Mouse (Mus musculus): ENCODE data around the gene Mycl.

Mycl gene

DNA sequence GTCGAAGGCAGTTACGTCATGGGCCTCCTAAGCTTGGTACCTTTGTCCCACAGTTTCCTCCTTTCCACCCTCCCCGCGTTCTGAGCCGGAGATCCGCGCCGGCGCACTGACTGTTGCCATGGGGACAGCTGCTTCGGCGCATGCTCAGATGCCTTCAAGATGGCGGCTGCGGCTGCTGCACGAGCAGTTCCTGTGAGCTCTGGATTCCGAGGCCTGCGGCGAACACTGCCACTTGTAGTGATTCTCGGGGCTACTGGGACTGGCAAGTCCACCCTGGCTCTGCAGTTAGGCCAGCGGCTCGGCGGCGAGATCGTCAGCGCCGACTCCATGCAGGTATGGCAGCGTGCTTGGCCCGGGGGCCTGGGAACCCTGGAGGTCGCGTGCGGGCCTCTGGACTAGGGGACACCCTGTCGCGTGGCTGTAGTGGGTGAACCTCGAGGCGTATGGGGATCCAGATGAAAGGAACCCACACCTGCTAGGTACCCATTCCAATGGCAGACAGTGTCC lies 21.1 kb downstream of the Mycl start, which contains the start of gene Trit1:
Gene Trit1, plus strand, starts transcription at position 147 of the 507 bp plus-strand sequence.
- DNase-seq (ENCODE audit: low spot score) = peak; percentile 91

- no peak for DNase-seq (ENCODE audit: low spot score)
These were observed 26.1 kb downstream of the Mycl start for GRCm38 (mm10) chr4:123021591-123021990.

DNA sequence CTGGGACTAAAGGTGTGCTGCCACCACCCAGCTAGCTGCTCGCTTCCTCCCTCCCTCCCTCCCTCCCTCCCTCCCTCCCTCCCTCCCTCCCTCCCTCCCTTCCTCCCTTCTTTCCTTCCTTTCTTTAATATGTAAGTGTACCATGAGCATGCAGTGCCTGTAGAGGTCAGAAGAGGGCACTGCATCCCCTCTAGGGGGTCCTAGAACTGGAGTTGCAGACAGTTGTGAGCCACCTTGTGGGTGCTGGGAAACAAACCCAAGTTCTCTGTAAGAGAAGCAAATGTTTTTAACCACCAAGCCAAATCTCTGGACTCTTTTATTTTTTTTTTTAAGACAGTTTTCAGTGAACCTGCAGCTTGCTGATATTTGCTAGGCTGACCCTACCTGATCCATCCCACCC lies 27.4 kb downstream of the Mycl start:
- no peak for DNase-seq (ENCODE audit: low spot score)

DNA sequence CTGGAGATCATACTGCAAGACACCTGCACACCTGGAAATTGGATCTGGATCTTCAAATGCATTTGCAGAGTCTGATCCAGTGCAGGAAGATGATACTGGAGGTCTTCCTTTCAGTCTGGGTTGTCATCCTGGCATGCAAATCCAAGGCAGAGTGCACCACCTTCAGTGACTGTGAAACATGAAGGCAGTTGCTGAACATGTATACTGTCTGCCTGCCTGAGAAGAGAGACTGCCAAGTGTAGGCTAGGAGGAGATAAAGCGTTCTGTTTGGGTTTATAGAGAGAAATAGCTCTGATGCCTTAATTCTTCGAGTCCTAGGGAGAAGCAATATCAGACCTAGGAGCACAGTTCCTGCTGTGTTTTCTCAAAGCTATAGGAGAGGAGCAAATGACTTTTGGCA lies 30.0 kb downstream of the Mycl start:
- no peak for DNase-seq (ENCODE audit: low spot score)

DNA sequence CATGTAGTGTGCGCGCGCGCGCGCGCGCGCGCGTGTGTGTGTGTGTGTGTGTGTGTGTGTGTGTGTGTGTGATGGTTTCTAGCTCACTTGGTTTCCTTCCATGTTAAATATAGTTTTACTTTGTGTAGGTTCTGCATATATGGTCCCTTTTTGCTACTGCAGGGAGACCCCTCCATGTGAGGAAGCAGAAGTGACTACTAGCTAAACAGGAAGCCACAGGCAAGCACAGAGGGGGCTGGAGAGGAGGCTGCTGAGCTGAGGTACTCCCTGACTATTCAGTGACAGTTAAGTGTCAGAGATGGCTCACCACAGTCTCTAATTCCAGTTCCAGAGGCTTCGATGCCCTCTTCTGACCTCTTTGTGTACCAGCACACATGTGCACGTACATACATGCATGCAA lies 30.7 kb downstream of the Mycl start:
- no peak for DNase-seq (ENCODE audit: low spot score)

- DNase-seq (ENCODE audit: low spot score) = no peak
These were observed 31.1 kb downstream of the Mycl start for GRCm38 (mm10) chr4:123026597-123026996.

DNA sequence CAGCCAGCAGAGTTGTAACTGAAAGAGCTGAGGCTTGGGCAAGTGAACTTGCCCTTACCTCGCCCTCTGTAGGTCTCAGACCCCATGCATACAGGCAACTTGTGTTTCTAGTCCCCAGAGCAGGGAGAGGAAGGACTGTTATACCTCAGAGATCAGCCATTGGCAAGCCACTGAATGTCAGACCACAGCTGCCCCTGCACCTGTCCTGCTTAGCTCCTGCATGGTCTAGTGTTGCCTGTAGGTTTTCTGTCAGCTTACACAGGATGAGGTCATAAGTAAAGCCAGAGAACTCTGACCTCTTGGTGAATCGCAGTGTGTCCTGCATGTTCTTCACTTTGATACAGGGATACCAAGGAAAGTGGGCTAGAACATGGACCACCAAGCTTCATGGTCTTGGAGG lies 39.4 kb downstream of the Mycl start:
- no peak for DNase-seq (ENCODE audit: low spot score)

DNA sequence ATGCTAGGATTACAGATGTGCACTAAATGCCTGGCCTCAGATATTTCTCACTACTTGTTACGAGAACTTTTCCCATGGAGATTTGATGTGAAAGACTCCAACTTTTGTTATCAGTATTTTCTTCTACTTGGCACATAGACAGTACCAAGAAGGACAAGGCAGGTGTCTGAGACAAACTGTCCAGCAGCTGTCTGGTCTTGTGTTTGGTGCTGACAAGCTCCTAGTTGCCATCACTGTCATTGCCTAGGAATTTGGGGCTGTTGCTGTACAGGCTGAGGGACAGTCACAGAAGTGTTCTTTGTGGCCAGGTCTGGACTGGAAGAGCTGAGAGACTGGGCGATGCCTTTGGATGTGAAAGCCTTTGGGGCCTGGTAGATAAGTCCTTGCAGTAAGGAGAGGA lies 40.2 kb downstream of the Mycl start:
- DNase-seq (ENCODE audit: low spot score) = no peak

DNA sequence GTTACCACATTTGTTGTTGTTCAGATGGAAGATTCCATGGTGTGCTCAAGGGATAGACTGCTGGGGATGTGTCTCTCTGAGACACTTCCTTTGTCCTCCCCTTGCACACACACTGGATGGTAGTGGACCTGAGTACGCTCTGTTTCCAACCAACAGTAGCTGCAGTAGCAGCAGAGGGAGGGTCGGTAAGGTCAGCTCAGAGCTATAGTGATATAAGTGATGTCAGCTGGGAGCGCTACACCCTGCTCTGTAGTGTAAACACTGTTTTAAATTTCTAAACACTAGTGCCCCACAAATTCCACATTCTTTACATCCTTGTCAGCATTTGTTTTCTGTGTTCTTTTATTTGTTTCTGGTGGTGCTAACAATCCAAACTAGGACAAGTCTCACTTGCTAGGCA lies 41.3 kb downstream of the Mycl start:
- DNase-seq (ENCODE audit: low spot score) = no peak

GRCm38 (mm10) chr4:123041131-123041530 lies 45.7 kb downstream of the Mycl start:
- DNase-seq (ENCODE audit: low spot score) = no peak

DNA sequence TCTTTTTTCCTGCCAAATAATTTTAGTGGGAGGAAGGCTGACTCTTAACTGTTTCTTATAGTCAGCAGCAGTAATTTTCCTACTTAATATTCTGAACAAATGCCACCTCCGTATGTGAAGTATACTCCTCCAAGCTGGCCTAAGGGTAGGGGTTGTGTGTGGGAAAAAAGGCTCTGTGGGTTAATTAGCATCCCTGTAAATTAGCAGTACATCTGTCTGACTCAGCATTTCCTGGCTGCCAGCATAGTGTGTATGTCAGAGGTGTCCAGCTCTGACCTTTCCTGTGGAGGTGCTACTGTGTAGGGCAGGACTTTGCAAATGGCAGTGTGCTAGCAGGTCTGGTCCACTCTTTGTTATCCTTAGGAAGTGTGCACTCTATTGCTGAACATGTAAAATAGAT lies 48.4 kb downstream of the Mycl start:
- DNase-seq (ENCODE audit: low spot score) = no peak

- DNase-seq (ENCODE audit: low spot score) = no peak
These were observed 49.4 kb downstream of the Mycl start for GRCm38 (mm10) chr4:123044842-123045241.

DNA sequence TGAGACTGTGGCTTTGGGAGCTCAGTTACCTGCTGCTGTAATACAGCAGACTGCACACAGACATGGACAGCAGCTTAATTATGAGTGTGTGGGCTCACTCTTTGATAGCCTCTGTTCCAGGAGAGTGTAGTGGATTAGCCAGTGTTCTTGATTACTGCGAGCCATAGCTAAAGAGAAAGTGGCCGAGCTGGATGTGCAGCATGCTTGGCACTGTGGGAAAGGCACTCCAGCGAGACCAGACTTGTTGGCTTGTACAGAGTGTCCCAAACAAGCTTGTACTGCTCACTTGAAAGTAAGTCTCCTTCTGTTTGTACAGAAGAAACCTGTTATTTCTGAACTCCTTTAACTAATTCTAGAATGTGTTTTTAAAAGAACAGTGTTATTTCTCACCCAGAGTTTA lies 50.8 kb downstream of the Mycl start:
- no peak for DNase-seq (ENCODE audit: low spot score)

DNA sequence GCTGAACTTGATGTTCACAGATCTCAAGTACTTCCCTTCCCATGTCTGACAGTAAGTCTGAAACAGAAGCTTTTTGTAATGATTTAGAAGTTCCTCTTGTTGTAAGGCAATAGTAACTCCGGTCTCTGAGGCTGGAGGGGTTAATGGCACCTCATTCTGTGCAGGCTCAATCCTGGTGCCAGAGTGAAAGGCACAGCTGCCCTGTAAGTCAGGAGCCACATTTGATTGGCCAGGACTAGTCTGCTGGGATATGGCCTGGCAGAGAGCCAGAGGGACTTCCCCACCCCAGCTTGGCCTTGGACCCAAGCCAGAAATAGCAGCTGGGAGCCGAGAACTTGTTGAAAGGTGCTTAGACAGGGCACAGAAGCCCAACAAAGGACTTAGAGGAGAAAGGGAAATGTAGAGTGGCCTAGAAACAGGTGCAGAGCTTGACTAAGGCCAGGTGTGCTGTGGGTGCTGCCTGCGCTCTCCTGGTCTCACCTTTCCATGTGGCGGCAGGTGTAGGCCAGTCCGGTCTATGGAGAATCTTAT lies 55.3 kb downstream of the Mycl start:
- peak; percentile 82 for DNase-seq (ENCODE audit: low spot score)

All from ovary, postnatal 14 days (tissue).